Mouse (Mus musculus): ENCODE data around the gene Cacnb4. TPM values are rescaled to one million over a fixed set of nuclear protein-coding genes. Genes with fewer than 3 reads are reported as not detected.

The Cacnb4 gene
- polyA plus RNA-seq, 1 experiment: not detected

DNA sequence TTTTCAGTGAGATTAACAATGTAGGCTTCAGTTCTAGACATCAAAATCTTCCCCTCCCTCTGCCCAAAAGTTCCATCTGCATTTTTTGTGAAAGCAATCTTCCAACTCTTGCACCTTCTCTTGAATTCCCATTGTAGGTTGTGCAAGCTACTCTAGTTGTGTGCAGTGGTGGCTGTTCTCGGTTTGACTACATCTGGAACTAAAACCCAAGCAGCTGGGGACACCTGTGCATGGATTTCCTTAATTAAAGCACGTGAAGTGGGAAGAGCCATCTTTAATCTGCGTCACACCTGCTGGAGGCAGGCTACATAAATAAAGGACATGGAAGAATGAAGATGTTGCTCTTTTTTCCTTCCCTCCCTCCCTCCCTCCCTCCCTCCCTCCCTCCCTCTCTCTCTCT lies 286.7 kb downstream of the Cacnb4 start:
- no peaks in the 10 kb centered on the region for H3K4me1 ChIP-seq (ENCODE audit: control insufficient read depth, insufficient read depth, low read length)
- no peak overlapping the region for H3K4me3 ChIP-seq (ENCODE audit: insufficient read depth, low read depth, low read length)
- no peak for TF ChIP-seq CTCF (IDR thresholded peaks at IDR 0.05; ENCODE audit: insufficient read depth, low read depth, low read length)
- TF ChIP-seq POLR2A (IDR thresholded peaks at IDR 0.05; ENCODE audit: insufficient read depth, low read depth, low read length): no peak
- H3K27ac ChIP-seq (ENCODE audit: insufficient read depth, low read depth, low read length): no peak overlapping the region
- 83% methylated on average over 3 of the region's 3 CpGs for WGBS

DNA sequence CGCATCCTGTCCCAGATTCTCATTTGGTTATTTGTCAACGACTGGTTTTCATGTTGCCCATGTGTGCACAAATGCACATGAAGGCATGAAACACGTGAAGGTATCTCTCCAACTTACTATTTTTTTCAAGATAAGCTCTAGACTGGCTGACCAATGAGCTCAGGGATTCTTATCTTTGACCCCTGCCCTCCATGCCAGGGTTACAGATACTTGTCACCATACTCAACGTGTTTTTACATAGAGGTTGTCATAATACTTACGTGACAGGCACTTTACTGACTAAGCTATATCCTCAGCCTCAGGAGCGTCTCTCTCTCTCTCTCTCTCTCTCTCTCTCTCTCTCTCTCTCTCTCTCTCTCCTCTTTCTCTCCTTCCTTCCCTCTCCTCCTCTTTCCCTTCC lies 290.2 kb downstream of the Cacnb4 start:
- Histone ChIP-seq H3K4me1 (ENCODE audit: control insufficient read depth, insufficient read depth, low read length) (no peaks in the 10 kb centered on the region), H3K27ac (ENCODE audit: insufficient read depth, low read depth, low read length) (no peak overlapping the region), H3K4me3 (ENCODE audit: insufficient read depth, low read depth, low read length) (no peak overlapping the region)
- 90% methylated on average over 6 of the region's 6 CpGs for WGBS
- no peak for TF ChIP-seq POLR2A (IDR thresholded peaks at IDR 0.05; ENCODE audit: insufficient read depth, low read depth, low read length)
- TF ChIP-seq CTCF (IDR thresholded peaks at IDR 0.05; ENCODE audit: insufficient read depth, low read depth, low read length): no peak

DNA sequence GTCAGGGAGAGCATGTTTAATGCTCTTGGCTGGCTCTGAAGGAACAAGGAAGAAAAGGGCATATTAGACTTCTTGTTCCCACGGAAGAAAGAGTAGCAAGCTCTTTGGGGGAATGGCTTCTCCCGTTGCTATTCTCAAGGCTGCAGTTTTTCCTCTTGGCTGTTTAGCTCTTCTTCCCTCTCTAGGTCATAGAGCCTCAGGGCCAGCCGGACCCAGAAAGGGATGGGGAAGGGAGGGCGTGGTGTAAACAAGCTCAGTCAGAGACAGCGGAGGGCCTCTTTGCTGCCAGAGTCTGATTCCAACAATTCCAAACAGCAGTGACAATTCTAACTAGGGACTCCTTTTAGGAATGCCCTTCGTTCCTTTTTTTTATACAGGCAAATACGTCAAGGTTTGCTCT lies 290.6 kb downstream of the Cacnb4 start:
- H3K27ac ChIP-seq (ENCODE audit: insufficient read depth, low read depth, low read length): no peak overlapping the region
- WGBS: 59% methylated on average over 7 of the region's 7 CpGs
- no peak overlapping the region for H3K4me3 ChIP-seq (ENCODE audit: insufficient read depth, low read depth, low read length)
- no peaks in the 10 kb centered on the region for H3K4me1 ChIP-seq (ENCODE audit: control insufficient read depth, insufficient read depth, low read length)
- no peak for TF ChIP-seq POLR2A (IDR thresholded peaks at IDR 0.05; ENCODE audit: insufficient read depth, low read depth, low read length)
- TF ChIP-seq CTCF (IDR thresholded peaks at IDR 0.05; ENCODE audit: insufficient read depth, low read depth, low read length): no peak

DNA sequence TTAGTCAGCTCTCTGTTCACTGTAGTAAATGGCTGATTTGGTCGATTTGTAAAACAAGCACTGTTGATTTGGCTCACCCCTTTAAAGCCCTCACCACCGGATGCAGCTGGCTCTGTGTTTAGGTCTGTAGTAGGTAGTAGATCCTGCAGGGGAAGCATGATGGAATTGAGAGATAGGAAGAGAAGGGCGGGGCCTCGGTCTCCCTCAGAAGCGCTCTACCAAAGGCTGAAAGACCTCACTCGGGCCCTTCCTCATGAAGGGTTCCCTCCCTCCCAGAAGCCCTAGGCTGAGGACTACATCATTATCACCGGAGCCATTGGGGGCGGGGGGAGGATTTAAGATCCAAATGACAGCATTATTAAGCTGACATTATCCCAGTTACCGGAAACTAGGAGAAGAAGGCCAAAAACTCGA lies 297.8 kb downstream of the Cacnb4 start:
- Histone ChIP-seq H3K27ac (ENCODE audit: insufficient read depth, low read depth, low read length) (no peak overlapping the region), H3K4me3 (ENCODE audit: insufficient read depth, low read depth, low read length) (no peak overlapping the region), H3K4me1 (ENCODE audit: control insufficient read depth, insufficient read depth, low read length) (no peaks in the 10 kb centered on the region)
- 71% methylated on average over 10 of the region's 10 CpGs for WGBS
- TF ChIP-seq CTCF (IDR thresholded peaks at IDR 0.05; ENCODE audit: insufficient read depth, low read depth, low read length) (no peak), POLR2A (IDR thresholded peaks at IDR 0.05; ENCODE audit: insufficient read depth, low read depth, low read length) (no peak)

DNA sequence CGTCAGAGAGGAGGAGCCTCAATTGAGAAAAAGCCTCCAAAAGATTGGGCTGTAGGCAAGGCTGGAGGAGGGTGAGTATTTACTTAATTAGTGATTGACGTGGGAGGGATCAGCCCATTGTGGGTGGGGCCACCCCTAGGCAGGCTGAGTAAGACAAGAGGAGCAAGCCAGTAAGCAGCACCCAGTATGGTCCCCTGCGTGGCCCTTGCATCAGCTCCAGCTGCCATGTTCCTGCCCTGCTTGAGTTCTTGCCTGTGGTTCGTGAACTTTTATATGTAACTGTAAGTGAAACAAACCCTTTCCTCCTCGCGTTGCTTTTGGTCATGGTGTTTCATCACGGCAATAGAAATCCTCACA lies 298.2 kb downstream of the Cacnb4 start, which contains the start of gene Neb:
TSS of gene Neb (minus strand) at position 27 of the 357 bp plus-strand sequence.
- TF ChIP-seq POLR2A (IDR thresholded peaks at IDR 0.05; ENCODE audit: insufficient read depth, low read depth, low read length) (no peak), CTCF (IDR thresholded peaks at IDR 0.05; ENCODE audit: insufficient read depth, low read depth, low read length) (no peak)
- WGBS: 57% methylated on average over 7 of the region's 7 CpGs
- H3K4me1 ChIP-seq (ENCODE audit: control insufficient read depth, insufficient read depth, low read length): no peaks in the 10 kb centered on the region
- no peak within 1 kb of the TSS for H3K4me3 ChIP-seq (ENCODE audit: insufficient read depth, low read depth, low read length)
- H3K27ac ChIP-seq (ENCODE audit: insufficient read depth, low read depth, low read length): no peak within 1 kb of the TSS

Other genes starting within 250 kb of the Cacnb4 start
- not detected in 2 replicates for gene Stam2, start 65.5 kb upstream of the Cacnb4 start, polyA plus RNA-seq (2012; ENCODE audit: insufficient read depth, insufficient read length, low replicate concordance, missing spikeins)
- gene Fmnl2, start 181.0 kb upstream of the Cacnb4 start, polyA plus RNA-seq (2012; ENCODE audit: insufficient read depth, insufficient read length, low replicate concordance, missing spikeins): not detected in 2 replicates

Data from olfactory bulb, adult 2 months (tissue).